Mouse (Mus musculus) heart, adult 2 months (tissue): Measurements from ENCODE around the gene Abcd3. TPM values are rescaled to one million over a fixed set of nuclear protein-coding genes. Genes with fewer than 3 reads are reported as not detected.

ENCODE experiments used
- DNase-seq, 2 experiments: peaks; one replicate each; pipeline ENCODE4 v3.0.0; 2021
- H3K27ac ChIP-seq: fragments of 200-600 bp; 2 replicates; pipeline ENCODE4 v1.8.1; 2022
- H3K27me3 ChIP-seq: fragments of 200-500 bp; 2 replicates; pipeline ENCODE4 v1.6.1; 2012; ENCODE audit warnings: mild to moderate bottlenecking, low read length, inconsistent platforms, mixed read lengths; ENCODE audit not compliant: control insufficient read depth, insufficient read depth
- H3K36me3 ChIP-seq: fragments of 200-500 bp; 2 replicates; pipeline ENCODE4 v1.6.1; 2012; ENCODE audit warnings: low read length, inconsistent platforms; ENCODE audit not compliant: control insufficient read depth, insufficient read depth
- H3K4me1 ChIP-seq: fragments of 200-500 bp; 2 replicates; pipeline ENCODE4 v1.6.1; 2011; ENCODE audit warnings: low read length; ENCODE audit not compliant: control insufficient read depth, insufficient read depth
- H3K4me3 ChIP-seq: fragments of 200-600 bp; 2 replicates; pipeline ENCODE4 v1.8.1; 2022
- H3K79me2 ChIP-seq: fragments of 200-500 bp; replicated peaks from 2 replicates; pipeline ENCODE4 v1.6.1; 2012; ENCODE audit warnings: mild to moderate bottlenecking, inconsistent platforms, low read length, moderate library complexity, mixed read lengths; ENCODE audit not compliant: control insufficient read depth, insufficient read depth
- H3K9ac ChIP-seq: fragments of 200-500 bp; 2 replicates; pipeline ENCODE4 v1.6.1; 2012; ENCODE audit warnings: low read depth, mild to moderate bottlenecking, control low read depth, inconsistent platforms, low read length, mixed read lengths
- CTCF ChIP-seq: fragments of 200-600 bp; IDR thresholded peaks from 2 replicates; pipeline ENCODE4 v1.8.1; 2022; ENCODE audit warnings: antibody characterized with exemption, mild to moderate bottlenecking, moderate library complexity
- EP300 ChIP-seq: fragments of 200-500 bp; IDR thresholded peaks from 2 replicates; pipeline ENCODE4 v1.6.1; 2011; ENCODE audit warnings: low read depth, low read length, control low read depth; ENCODE audit not compliant: insufficient read depth
- POLR2A ChIP-seq: fragments of 200-500 bp; IDR thresholded peaks from 2 replicates; pipeline ENCODE4 v1.6.1; 2011; ENCODE audit warnings: mild to moderate bottlenecking, low read depth, low read length, control low read depth; ENCODE audit not compliant: insufficient read depth
- WGBS: fragments of 180-500 bp; shearing (Covaris S2); methylation state at CpG from one replicate; pipeline ENCODE4 v1.1.7; 2018; 5-methylcytosine and 5-hydroxymethylcytosine counted together
- intact Hi-C: fragments of 180-260 bp; cut with DNase I; formaldehyde crosslinking; loops from one replicate; pipeline ENCODE4 v1.15.1; 2025
- polyA plus RNA-seq: library from polyadenylated mRNA; depleted of rRNA; stranded (reverse); fragments of >200 nt; gene quantifications from 2 replicates; pipeline ENCODE4 v1.2.3, GENCODE M21; 2012
- total RNA-seq, 2 experiments: library from RNA; stranded (reverse); gene quantifications; 2 replicates each; pipeline ENCODE4 v1.2.3; 2021

Abcd3 gene
- total and polyA plus RNA-seq, 3 experiments, result 19.5 to 78.9 (median 73.6) TPM

DNA sequence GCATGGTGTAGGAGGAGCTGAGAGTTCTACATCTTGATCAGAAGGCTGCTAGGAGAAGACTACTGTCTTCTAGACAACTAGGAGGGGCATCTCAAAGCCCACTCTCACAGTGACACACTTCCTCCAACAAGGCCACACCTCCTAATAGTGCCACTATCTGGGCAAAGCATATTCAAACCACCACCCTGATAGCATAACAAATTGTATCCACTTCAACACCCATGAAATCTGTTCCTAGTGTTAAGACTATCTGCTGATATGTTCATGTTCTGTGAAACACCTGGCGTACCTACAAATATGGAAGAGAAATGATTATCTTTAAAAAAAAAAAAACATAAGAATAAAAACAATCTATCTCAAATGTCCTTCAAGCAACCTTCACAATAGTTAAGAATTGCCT is 9.2 kb upstream of the Abcd3 start:
- 94% methylated on average over 1 of the region's 1 CpGs for WGBS

DNA sequence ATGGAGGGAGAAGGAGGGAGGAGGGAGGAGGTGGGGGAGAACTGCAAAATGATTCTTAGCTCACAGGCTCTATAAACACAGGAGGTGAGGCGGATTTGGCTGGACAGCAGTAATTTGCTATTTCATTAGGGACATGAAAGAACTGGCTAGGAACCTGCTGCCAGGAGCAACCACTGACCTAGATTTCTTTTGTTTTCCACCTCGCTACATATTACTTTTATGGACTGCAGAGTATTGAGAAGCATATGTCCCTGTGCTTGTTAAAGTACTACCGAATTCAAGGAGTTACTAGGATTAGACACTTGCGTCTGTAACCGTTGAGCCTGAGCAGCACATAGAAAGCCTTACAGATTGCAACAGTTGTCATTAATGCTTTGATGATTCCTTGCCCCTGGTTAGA is 7.5 kb upstream of the Abcd3 start:
- no peaks in the 10 kb centered on the region; the same call in 1 of the 2 replicates for H3K4me1 ChIP-seq
- no peak overlapping the region for H3K9ac ChIP-seq
- WGBS, result 95% methylated on average over 5 of the region's 5 CpGs
- H3K27ac ChIP-seq, result no peak overlapping the region
- no peak for DNase-seq
- intact Hi-C loops, result no loop called here
- no peak for TF ChIP-seq CTCF
- TF ChIP-seq POLR2A, result no peak
- TF ChIP-seq EP300, result no peak
- no peaks in the 10 kb centered on the region for H3K36me3 ChIP-seq
- no peaks in the 10 kb centered on the region for H3K27me3 ChIP-seq
- H3K4me3 ChIP-seq, result no peak overlapping the region
- H3K79me2 ChIP-seq, result no peaks in the 10 kb centered on the region

More for the DNA sequence above, 9.2 kb upstream of the Abcd3 start:
- no peak overlapping the region for H3K27ac ChIP-seq
- no peaks in the 10 kb centered on the region; the same call in 1 of the 2 replicates for H3K4me1 ChIP-seq
- H3K4me3 ChIP-seq, result no peak overlapping the region
- TF ChIP-seq CTCF, result no peak
- no peak for TF ChIP-seq EP300
- no peak for TF ChIP-seq POLR2A
- no peaks in the 10 kb centered on the region for H3K79me2 ChIP-seq
- H3K27me3 ChIP-seq, result no peaks in the 10 kb centered on the region
- no peak for DNase-seq
- intact Hi-C loops, result no loop called here
- no peaks in the 10 kb centered on the region for H3K36me3 ChIP-seq
- H3K9ac ChIP-seq, result no peak overlapping the region

DNA sequence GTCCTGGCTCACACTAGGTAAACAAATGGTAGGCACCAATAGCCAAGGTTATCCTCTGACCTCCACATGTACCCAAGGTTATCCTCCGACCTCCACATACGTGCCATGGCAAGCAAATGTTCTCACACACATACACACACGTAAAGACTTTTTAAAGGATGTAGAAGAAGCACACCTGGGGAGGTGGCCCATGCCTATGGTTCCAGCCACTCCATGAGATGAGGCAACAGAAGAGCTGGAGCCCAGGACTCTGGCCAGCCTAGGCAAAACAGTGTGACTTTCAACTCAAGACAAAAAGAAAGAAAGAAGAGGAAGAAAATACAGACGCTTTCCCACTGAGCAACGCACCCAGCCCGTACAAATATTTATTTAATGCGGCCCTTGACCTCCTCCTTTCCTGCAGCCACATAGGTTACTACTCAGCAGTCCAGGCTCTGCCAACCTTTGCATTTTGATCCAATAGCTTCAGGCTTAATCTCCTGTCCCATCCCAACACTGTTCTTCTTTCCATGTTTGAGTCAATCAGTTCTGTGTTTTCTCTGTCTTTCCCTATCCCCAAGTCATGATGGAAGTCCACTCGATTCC is 6.5 kb upstream of the Abcd3 start:
- no peaks in the 10 kb centered on the region for H3K27me3 ChIP-seq
- no peak overlapping the region for H3K9ac ChIP-seq
- no peak overlapping the region for H3K4me3 ChIP-seq
- no peak for DNase-seq
- no peaks in the 10 kb centered on the region; the same call in 1 of the 2 replicates for H3K4me1 ChIP-seq
- H3K27ac ChIP-seq, result no peak overlapping the region
- WGBS, result 74% methylated on average over 8 of the region's 8 CpGs
- H3K36me3 ChIP-seq, result no peaks in the 10 kb centered on the region
- intact Hi-C loops, result no loop called here
- TF ChIP-seq CTCF (no peak), EP300 (no peak), POLR2A (no peak)
- no peaks in the 10 kb centered on the region for H3K79me2 ChIP-seq

DNA sequence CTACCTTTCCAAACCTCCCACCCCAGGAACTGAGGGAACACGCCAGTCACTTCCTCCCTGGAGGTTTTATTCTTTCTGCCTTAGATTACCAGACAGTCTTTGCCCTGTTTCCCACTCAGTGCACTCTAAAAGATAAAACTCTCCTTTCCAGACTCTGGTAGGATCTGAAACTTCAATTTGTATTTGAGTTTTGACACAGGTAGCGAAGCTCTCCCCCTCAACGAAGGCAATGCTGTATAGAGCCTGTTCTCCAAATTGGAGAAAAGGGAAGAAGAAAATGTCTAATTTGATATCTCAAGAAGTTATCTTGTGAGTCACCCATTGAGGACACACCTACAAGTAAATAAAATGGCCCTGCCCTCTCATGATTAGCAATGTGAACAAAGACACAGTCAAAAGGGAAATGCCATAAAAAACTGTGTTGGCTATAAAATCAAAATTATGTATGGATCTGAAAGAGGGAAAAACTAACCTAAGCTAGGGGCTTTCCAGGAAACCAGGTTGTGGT is 4.6 kb upstream of the Abcd3 start:
- Histone ChIP-seq H3K4me3 (no peak overlapping the region), H3K4me1 (no peaks in the 10 kb centered on the region; the same call in 1 of the 2 replicates), H3K9ac (no peak overlapping the region), H3K27ac (no peak overlapping the region), H3K36me3 (no peaks in the 10 kb centered on the region), H3K79me2 (no peaks in the 10 kb centered on the region), H3K27me3 (no peaks in the 10 kb centered on the region)
- intact Hi-C loops, result no loop called here
- TF ChIP-seq EP300 (no peak), CTCF (no peak), POLR2A (no peak)
- DNase-seq, result no peak
- WGBS, result 54% methylated on average over 3 of the region's 3 CpGs

DNA sequence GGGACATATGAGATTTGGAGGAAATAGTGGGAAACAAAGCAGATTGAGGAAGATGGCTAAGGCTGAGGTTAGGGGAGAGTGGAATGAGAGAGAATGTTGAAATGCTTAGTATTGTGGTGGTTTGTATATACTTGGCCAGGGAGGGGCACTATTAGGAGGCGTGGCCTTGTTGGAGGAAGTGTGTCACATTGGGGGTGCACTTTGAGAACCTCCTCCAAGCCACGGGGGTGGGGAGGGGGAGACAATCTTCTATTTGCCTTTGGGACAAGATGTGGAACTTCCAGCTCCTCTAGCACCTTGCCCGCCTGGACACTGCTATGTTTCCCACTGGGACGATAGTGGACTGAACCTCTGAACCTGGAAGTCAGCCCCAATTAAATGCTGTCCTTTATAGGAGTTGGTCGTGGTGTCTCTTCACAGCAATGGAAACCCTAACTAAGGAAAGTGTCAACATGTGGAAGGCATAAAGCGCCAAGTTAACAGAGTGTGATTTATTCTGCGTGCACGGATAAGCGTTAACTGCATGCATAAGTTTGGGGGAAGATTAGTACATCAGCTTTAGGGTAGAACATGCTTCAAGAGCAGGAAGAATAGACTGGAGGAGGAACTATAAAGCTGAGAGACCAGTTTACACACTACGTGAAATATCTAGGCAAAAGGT is 3.8 kb upstream of the Abcd3 start:
- Histone ChIP-seq H3K27me3 (no peaks in the 10 kb centered on the region), H3K36me3 (peaks cover 1% of the 10 kb centered on the region), H3K4me3 (no peak overlapping the region), H3K4me1 (no peaks in the 10 kb centered on the region; the same call in 1 of the 2 replicates), H3K79me2 (no peaks in the 10 kb centered on the region), H3K9ac (no peak overlapping the region), H3K27ac (no peak overlapping the region)
- intact Hi-C loops, result no loop called here
- WGBS, result 77% methylated on average over 10 of the region's 10 CpGs
- DNase-seq, result no peak
- TF ChIP-seq POLR2A (no peak), CTCF (no peak), EP300 (no peak)
